Mouse (Mus musculus): Measurements from ENCODE around the gene Lig3. TPM values are rescaled to one million over a fixed set of nuclear protein-coding genes. Genes with fewer than 3 reads are reported as not detected.

Lig3 gene
- polyA plus RNA-seq, 1 experiment from 2014 or later, result 26.0 TPM

DNA sequence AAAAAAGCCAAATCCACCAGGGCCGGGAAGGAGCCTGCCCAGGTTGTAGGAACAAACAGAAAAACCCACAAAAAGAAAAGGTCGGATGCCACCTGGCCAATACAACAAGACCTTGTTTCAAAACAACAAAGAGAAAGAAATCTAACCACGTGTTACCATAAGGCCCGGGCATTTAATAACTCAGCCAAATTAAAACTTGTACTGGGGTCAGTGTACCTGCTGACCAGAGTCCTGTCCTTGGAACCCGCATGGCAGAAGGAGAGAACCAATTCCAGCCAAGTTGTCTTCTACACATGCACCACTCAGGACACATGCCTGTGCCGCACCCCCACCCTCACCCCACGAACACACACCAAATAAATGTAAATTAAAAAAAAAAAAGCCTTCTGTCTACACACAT is 72.0 kb downstream of the Lig3 start:
- DNase-seq (ENCODE audit: low spot score) (no peak), ATAC-seq (ENCODE audit: low FRiP score) (no peak)
- no peak overlapping the region for H3K4me3 ChIP-seq (replicated peaks; ENCODE audit: low read length)
- 92% methylated on average over 7 of the region's 7 CpGs for WGBS
- H3K4me1 ChIP-seq (replicated peaks; ENCODE audit: control insufficient read depth, insufficient read depth, low read length), result peaks cover 6% of the 10 kb centered on the region
- no peak overlapping the region for H3K9ac ChIP-seq
- no peaks in the 10 kb centered on the region for H3K27me3 ChIP-seq (ENCODE audit: control insufficient read depth, insufficient read depth, low read length)
- H3K27ac ChIP-seq, result no peak overlapping the region
- H3K36me3 ChIP-seq (replicated peaks; ENCODE audit: control insufficient read depth, insufficient read depth), result no peaks in the 10 kb centered on the region
- no peak overlapping the region for H3K4me2 ChIP-seq (replicated peaks)
- H3K9me3 ChIP-seq (ENCODE audit: control insufficient read depth, low read length), result no peaks in the 10 kb centered on the region

Other genes starting within 250 kb of the Lig3 start
- gene Cct6b, start 16.8 kb upstream of the Lig3 start, polyA plus RNA-seq (2014; fragmentation: Nextera tagmentation; extraction: Ambion mirVana), result 0.09 and 0.14 TPM in 2 replicates
- 23.4 and 26.9 TPM in 2 replicates for gene Zfp830, start 16.8 kb upstream of the Lig3 start, polyA plus RNA-seq (2014; fragmentation: Nextera tagmentation; extraction: Ambion mirVana)
- gene Rffl, start 90.1 kb downstream of the Lig3 start, polyA plus RNA-seq (2014; fragmentation: Nextera tagmentation; extraction: Ambion mirVana), result 4.3 and 5.0 TPM in 2 replicates
- gene Rad51d, start 109.5 kb downstream of the Lig3 start, polyA plus RNA-seq (2014; fragmentation: Nextera tagmentation; extraction: Ambion mirVana), result 14.0 and 14.3 TPM in 2 replicates
- 0.37 and 0.77 TPM in 2 replicates for gene Fndc8, start 111.0 kb downstream of the Lig3 start, polyA plus RNA-seq (2014; fragmentation: Nextera tagmentation; extraction: Ambion mirVana)
- gene Nle1, start 127.3 kb downstream of the Lig3 start, polyA plus RNA-seq (2014; fragmentation: Nextera tagmentation; extraction: Ambion mirVana), result 20.7 and 28.0 TPM in 2 replicates
- gene Unc45b, start 129.4 kb downstream of the Lig3 start, polyA plus RNA-seq (2014; fragmentation: Nextera tagmentation; extraction: Ambion mirVana), result 1.1 and 2.0 TPM in 2 replicates
- 1.4 and 1.6 TPM in 2 replicates for gene Slfn5, start 170.2 kb downstream of the Lig3 start, polyA plus RNA-seq (2014; fragmentation: Nextera tagmentation; extraction: Ambion mirVana)
- gene Slfn9, start 210.7 kb downstream of the Lig3 start, polyA plus RNA-seq (2014; fragmentation: Nextera tagmentation; extraction: Ambion mirVana), result 1.8 and 2.7 TPM in 2 replicates
- 0.21 and 0.27 TPM in 2 replicates for gene Slfn8, start 239.7 kb downstream of the Lig3 start, polyA plus RNA-seq (2014; fragmentation: Nextera tagmentation; extraction: Ambion mirVana)